Mouse (Mus musculus) erythroblast, embryonic 14.5 days (primary cell): ENCODE measurements around the gene Lalba.

ENCODE experiments used
- GATA1 ChIP-seq: IDR thresholded peaks from 2 replicates; pipeline ENCODE4 v1.6.1; 2012; ENCODE audit warnings: low read length, inconsistent platforms, mixed read lengths
- TAL1 ChIP-seq: IDR thresholded peaks from 3 replicates; pipeline ENCODE4 v1.6.1; 2012; ENCODE audit warnings: low read length, inconsistent platforms, mixed read lengths

- no peak for TF ChIP-seq GATA1
- TF ChIP-seq TAL1: no peak
Measured at GRCm38 (mm10) chr15:98532281-98532680, 49.8 kb upstream of the Lalba start.
